Mouse (Mus musculus) lung, embryonic 15.5 days (tissue): ENCODE measurements around the gene Cytl1. TPM values are rescaled to one million over a fixed set of nuclear protein-coding genes. Genes with fewer than 3 reads are reported as not detected.

Source experiments
- ATAC-seq: fragments of 200-750 bp; cut with Nextera tagmentation; 2 replicates; pipeline ENCODE4 v1.8.0; 2017; ENCODE audit warnings: moderate number of reproducible peaks, borderline replicate concordance; ENCODE audit not compliant: low FRiP score, low TSS enrichment; ENCODE audit errors: extremely low read depth
- H3K27ac ChIP-seq: fragments of 300-500 bp; sonication (generic); 2 replicates; pipeline ENCODE4 v1.5.1; 2015; ENCODE audit warnings: moderate library complexity, mild to moderate bottlenecking, inconsistent platforms
- H3K27me3 ChIP-seq: fragments of 300-500 bp; sonication (generic); 2 replicates; pipeline ENCODE4 v1.6.1; 2015; ENCODE audit warnings: inconsistent platforms
- H3K36me3 ChIP-seq: fragments of 300-500 bp; sonication (generic); 2 replicates; pipeline ENCODE4 v1.6.1; 2015; ENCODE audit warnings: inconsistent platforms
- H3K4me1 ChIP-seq: fragments of 300-500 bp; sonication (generic); 2 replicates; pipeline ENCODE4 v1.6.1; 2015; ENCODE audit warnings: inconsistent platforms
- H3K4me2 ChIP-seq: fragments of 300-500 bp; sonication (generic); 2 replicates; pipeline ENCODE4 v1.6.1; 2015; ENCODE audit warnings: inconsistent platforms, mild to moderate bottlenecking, moderate library complexity
- H3K4me3 ChIP-seq: fragments of 300-500 bp; sonication (generic); 2 replicates; pipeline ENCODE4 v1.5.1; 2015; ENCODE audit warnings: mild to moderate bottlenecking, inconsistent platforms
- H3K9ac ChIP-seq: fragments of 300-500 bp; sonication (generic); 2 replicates; pipeline ENCODE4 v1.6.1; 2015; ENCODE audit warnings: inconsistent platforms
- H3K9me3 ChIP-seq: fragments of 300-500 bp; sonication (generic); 2 replicates; pipeline ENCODE4 v1.6.1; 2016; ENCODE audit warnings: inconsistent platforms
- WGBS: fragments of 180-500 bp; shearing (Covaris S2); methylation state at CpG from one replicate; pipeline ENCODE4 v1.1.7; 2015; 5-methylcytosine and 5-hydroxymethylcytosine counted together
- polyA plus RNA-seq: library from polyadenylated mRNA; unstranded; fragments of >200 nt; fragmentation: Nextera tagmentation; extraction: Ambion mirVana; gene quantifications from 2 replicates; pipeline ENCODE4 v1.2.1, GENCODE M21; 2015

The Cytl1 gene
- polyA plus RNA-seq, 1 experiment from 2014 or later: 32.2 TPM

DNA sequence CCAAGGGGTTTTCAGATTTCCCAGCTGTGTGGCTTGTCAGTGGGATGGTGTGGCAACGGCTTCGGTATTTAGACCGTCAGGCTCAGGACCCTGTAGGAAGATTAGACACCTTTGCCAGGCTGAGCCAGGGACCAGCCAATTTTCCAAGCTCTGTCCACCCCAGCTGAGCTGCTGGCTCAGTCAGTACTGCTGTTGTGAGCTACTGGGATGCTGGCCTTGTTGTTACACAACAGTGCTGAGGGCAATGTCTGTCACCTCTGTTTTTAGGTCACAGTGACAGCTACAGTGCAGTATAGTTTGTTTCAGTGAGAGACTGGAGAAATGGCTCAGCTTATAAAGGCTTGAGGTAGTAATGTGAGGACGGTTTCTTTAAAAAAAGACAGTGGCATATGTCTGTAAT is 38.7 kb downstream of the Cytl1 start:
- H3K27me3 ChIP-seq: no peaks in the 10 kb centered on the region
- H3K9me3 ChIP-seq: no peaks in the 10 kb centered on the region
- no peak overlapping the region for H3K4me3 ChIP-seq
- H3K27ac ChIP-seq: no peak overlapping the region
- H3K9ac ChIP-seq: no peak overlapping the region
- H3K4me2 ChIP-seq: no peak overlapping the region
- 71% methylated on average over 4 of the region's 4 CpGs for WGBS
- ATAC-seq: no peak
- peaks cover 5% of the 10 kb centered on the region for H3K4me1 ChIP-seq
- no peaks in the 10 kb centered on the region for H3K36me3 ChIP-seq

DNA sequence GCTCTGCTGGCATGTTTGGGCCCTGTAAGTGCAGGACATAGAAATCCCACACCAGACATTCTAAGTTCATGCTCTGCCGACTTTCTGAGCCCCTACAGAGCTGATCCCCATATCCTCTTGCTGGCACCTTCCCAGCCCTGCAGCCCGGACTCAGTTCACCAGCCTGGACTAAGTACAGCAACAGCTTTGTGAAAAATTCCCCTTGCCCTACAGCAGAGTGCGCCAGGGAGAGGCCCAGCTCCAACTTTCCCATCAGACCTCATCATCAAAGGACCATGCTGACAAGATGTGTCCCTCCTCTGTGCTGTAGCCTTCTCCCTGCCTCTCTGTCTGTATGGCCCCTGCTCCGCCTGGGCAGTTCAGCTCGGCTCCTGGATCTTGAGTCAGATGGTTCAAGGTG is 40.4 kb downstream of the Cytl1 start:
- Histone ChIP-seq H3K36me3 (no peaks in the 10 kb centered on the region), H3K9me3 (no peaks in the 10 kb centered on the region), H3K9ac (no peak overlapping the region), H3K27ac (no peak overlapping the region), H3K4me1 (no peaks in the 10 kb centered on the region), H3K27me3 (no peaks in the 10 kb centered on the region), H3K4me2 (no peak overlapping the region), H3K4me3 (no peak overlapping the region)
- WGBS: 39% methylated on average over 5 of the region's 5 CpGs
- no peak for ATAC-seq

- Histone ChIP-seq H3K27me3 (no peaks in the 10 kb centered on the region), H3K4me2 (no peak overlapping the region), H3K9me3 (no peaks in the 10 kb centered on the region), H3K9ac (no peak overlapping the region), H3K27ac (no peak overlapping the region), H3K36me3 (no peaks in the 10 kb centered on the region), H3K4me1 (no peaks in the 10 kb centered on the region), H3K4me3 (no peak overlapping the region)
- no peak for ATAC-seq
- 63% methylated on average over 8 of the region's 8 CpGs for WGBS
Measured at GRCm38 (mm10) chr5:37783306-37783705, 48.0 kb downstream of the Cytl1 start.

DNA sequence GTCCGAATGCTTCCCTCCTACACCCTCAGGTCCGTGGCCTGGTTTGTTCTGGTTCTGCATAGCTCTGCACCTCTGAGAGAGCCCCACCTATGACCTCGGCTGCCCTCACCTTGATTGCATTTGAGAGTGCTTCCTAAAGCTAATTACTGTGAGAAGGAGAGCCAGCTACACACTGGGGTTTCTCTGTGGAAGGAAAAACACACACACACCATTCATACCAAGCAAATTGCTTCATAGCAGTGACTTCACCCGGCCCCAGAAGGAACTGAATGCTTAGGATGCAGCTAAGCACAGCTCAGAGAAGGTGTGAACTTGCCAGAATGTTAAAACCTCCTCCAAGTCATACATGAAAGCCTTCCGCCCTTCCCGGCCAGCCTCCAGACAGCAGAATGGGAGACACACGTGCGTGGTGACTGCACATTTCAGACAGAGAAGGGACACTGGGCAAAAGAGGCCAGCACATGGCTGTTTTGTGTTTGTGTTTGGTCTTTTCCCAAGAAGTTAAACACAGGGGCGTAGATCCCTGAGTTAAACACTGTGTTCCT is 49.6 kb downstream of the Cytl1 start:
- no peak for ATAC-seq
- no peak overlapping the region for H3K9ac ChIP-seq
- no peak overlapping the region for H3K27ac ChIP-seq
- no peak overlapping the region for H3K4me3 ChIP-seq
- no peaks in the 10 kb centered on the region for H3K36me3 ChIP-seq
- no peaks in the 10 kb centered on the region for H3K4me1 ChIP-seq
- WGBS: 71% methylated on average over 9 of the region's 9 CpGs
- H3K27me3 ChIP-seq: no peaks in the 10 kb centered on the region
- H3K4me2 ChIP-seq: no peak overlapping the region
- no peaks in the 10 kb centered on the region for H3K9me3 ChIP-seq

Other genes with a start within 250 kb of the Cytl1 start
- 0.33 and 0.45 TPM in 2 replicates for gene Stk32b, start 18.3 kb upstream of the Cytl1 start, polyA plus RNA-seq
- gene Msx1, start 89.1 kb downstream of the Cytl1 start, polyA plus RNA-seq: 3.4 and 3.5 TPM in 2 replicates